Mouse (Mus musculus) heart, embryonic 11.5 days (tissue): ENCODE measurements at regions not wholly inside any gene's neighbourhood (a gene's known extent, or its start where the extent isn't known, plus 50 kb on each side); places are given as distances from the start of the nearest gene placed in this dataset.

Source experiments
- ATAC-seq: fragments of 200-750 bp; cut with Nextera tagmentation; replicated peaks from 2 replicates; pipeline ENCODE4 v1.8.0; 2017; ENCODE audit warnings: moderate library complexity; ENCODE audit not compliant: insufficient number of reproducible peaks, low FRiP score, low TSS enrichment
- H3K27ac ChIP-seq: fragments of 300-500 bp; sonication (generic); 2 replicates; pipeline ENCODE4 v1.5.1; 2014; ENCODE audit warnings: mild to moderate bottlenecking, low read depth, low read length
- H3K27me3 ChIP-seq: fragments of 300-500 bp; sonication (generic); 2 replicates; pipeline ENCODE4 v1.6.1; 2014; ENCODE audit warnings: mild to moderate bottlenecking, low read length, mixed read lengths; ENCODE audit not compliant: control insufficient read depth, insufficient read depth
- H3K36me3 ChIP-seq: fragments of 300-500 bp; sonication (generic); 2 replicates; pipeline ENCODE4 v1.6.1; 2014; ENCODE audit warnings: mild to moderate bottlenecking, low read length, moderate library complexity, mixed read lengths; ENCODE audit not compliant: control insufficient read depth, insufficient read depth
- H3K4me1 ChIP-seq: fragments of 300-500 bp; sonication (generic); 2 replicates; pipeline ENCODE4 v1.6.1; 2014; ENCODE audit warnings: low read length; ENCODE audit not compliant: control insufficient read depth, insufficient read depth
- H3K4me2 ChIP-seq: fragments of 300-500 bp; sonication (generic); 2 replicates; pipeline ENCODE4 v1.6.1; 2014; ENCODE audit warnings: mild to moderate bottlenecking, moderate library complexity
- H3K4me3 ChIP-seq: fragments of 300-500 bp; sonication (generic); 2 replicates; pipeline ENCODE4 v1.5.1; 2014; ENCODE audit warnings: low read depth, low read length
- H3K9ac ChIP-seq: fragments of 300-500 bp; sonication (generic); 2 replicates; pipeline ENCODE4 v1.6.1; 2014; ENCODE audit warnings: mild to moderate bottlenecking, low read depth, low read length, moderate library complexity
- H3K9me3 ChIP-seq: fragments of 300-500 bp; sonication (generic); replicated peaks from 2 replicates; pipeline ENCODE4 v1.6.1; 2016; ENCODE audit warnings: low read length; ENCODE audit not compliant: control insufficient read depth
- WGBS: fragments of 180-500 bp; shearing (Covaris S2); extraction: QIAGEN DNeasy Blood & Tissue Kit; methylation state at CpG from one replicate; pipeline ENCODE4 v1.1.7; 2014; ENCODE audit not compliant: insufficient replicate concordance; 5-methylcytosine and 5-hydroxymethylcytosine counted together

DNA sequence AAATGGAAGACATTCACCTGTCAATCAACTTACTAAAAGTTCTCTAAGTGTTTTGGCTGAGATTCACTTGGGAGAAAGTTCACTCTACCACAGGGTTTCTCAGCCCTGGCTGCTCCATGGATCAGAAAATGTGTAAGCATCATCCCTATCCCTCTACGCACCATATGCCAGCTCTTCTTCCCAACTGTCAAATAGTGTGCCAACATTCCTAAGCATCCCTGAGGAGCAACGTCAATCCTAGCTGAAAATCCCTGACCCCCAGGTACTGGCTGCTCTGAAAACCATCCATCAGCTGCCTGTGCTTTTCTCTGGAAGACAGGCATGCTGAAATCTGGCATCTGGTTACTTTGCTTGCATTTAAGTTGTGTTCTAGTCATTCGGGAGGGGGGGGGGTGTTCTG, 436.5 kb upstream of the Gcfc2 start:
- no peaks in the 10 kb centered on the region for H3K27me3 ChIP-seq
- ATAC-seq: no peak
- no peaks in the 10 kb centered on the region for H3K36me3 ChIP-seq
- no peak overlapping the region for H3K9ac ChIP-seq
- 74% methylated on average over 3 of the region's 3 CpGs for WGBS
- H3K27ac ChIP-seq: no peak overlapping the region
- H3K4me3 ChIP-seq: no peak overlapping the region
- H3K9me3 ChIP-seq: no peaks in the 10 kb centered on the region
- H3K4me2 ChIP-seq: no peak overlapping the region
- H3K4me1 ChIP-seq: no peaks in the 10 kb centered on the region

DNA sequence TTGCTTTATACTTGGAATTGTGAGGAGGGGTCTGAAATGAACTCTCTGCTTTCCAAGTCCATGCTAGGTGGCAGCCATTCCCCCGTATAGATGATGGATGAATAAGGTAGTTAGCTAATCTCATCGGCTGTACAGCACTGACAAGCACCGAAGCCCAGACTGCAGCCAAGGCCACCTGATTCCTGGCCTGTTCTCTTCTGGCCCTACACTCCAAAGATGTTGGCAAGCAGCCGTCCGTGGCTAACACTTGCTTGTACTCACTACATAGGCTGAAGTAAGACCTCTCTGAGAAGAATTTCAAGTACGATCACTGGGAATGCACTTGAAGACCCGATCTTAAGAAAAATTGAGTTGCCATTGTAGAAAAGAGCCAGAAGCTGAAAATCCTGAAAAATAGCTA, 427.2 kb upstream of the Gcfc2 start:
- Histone ChIP-seq H3K4me2 (no peak overlapping the region), H3K4me1 (no peaks in the 10 kb centered on the region), H3K36me3 (no peaks in the 10 kb centered on the region), H3K4me3 (no peak overlapping the region), H3K27ac (no peak overlapping the region), H3K9ac (no peak overlapping the region), H3K9me3 (no peaks in the 10 kb centered on the region), H3K27me3 (no peaks in the 10 kb centered on the region)
- WGBS: 75% methylated on average over 7 of the region's 7 CpGs
- ATAC-seq: no peak

DNA sequence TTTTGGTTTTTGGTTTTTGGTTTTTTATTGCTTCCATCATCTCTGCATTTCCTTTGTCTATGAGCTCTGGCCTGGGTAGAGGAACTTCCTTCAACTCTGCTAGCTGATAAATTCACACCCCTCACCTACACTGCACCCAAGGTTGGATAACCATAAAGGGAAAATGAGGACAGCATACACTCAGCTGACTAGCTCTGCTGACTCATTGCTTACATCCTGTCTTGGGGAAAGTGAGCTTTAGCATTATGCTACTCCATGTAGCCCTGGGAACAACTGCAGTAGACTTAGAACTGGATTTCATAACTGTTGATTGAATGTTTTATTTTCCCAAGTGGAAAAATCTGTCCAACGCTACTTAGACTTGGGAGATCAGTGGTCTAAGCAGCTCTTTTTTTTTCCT, 406.3 kb upstream of the Gcfc2 start:
- no peak for ATAC-seq

DNA sequence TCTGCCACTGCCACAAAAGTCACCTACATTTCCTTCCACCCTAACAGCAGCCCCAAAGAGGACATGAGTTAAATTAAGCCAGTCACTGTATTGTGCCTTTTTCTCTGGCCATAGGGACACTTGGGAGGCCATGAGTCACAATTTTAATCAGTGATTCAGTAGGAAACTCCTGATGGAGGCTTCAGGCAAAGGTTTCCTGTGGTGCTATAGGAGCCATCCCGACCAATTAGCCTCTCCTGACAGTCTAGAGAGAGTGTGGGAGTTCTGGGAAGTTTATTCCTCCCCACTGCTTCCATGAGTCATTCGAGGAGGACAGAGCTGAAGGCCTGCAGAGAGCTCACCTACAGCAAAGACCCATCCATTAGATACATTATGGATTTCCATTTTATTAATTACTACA, 361.2 kb upstream of the Gcfc2 start:
- Histone ChIP-seq H3K36me3 (no peaks in the 10 kb centered on the region), H3K9me3 (no peaks in the 10 kb centered on the region), H3K4me1 (no peaks in the 10 kb centered on the region), H3K4me2 (no peak overlapping the region), H3K27ac (no peak overlapping the region), H3K9ac (no peak overlapping the region), H3K4me3 (no peak overlapping the region), H3K27me3 (no peaks in the 10 kb centered on the region)
- ATAC-seq: no peak
- 55% methylated on average over 2 of the region's 2 CpGs for WGBS

More for the DNA sequence above, 406.3 kb upstream of the Gcfc2 start:
- Histone ChIP-seq H3K4me3 (no peak overlapping the region), H3K9ac (no peak overlapping the region), H3K27me3 (no peaks in the 10 kb centered on the region), H3K36me3 (no peaks in the 10 kb centered on the region), H3K9me3 (no peaks in the 10 kb centered on the region), H3K4me1 (no peaks in the 10 kb centered on the region), H3K27ac (no peak overlapping the region), H3K4me2 (no peak overlapping the region)
- 77% methylated on average over 1 of the region's 1 CpGs for WGBS

DNA sequence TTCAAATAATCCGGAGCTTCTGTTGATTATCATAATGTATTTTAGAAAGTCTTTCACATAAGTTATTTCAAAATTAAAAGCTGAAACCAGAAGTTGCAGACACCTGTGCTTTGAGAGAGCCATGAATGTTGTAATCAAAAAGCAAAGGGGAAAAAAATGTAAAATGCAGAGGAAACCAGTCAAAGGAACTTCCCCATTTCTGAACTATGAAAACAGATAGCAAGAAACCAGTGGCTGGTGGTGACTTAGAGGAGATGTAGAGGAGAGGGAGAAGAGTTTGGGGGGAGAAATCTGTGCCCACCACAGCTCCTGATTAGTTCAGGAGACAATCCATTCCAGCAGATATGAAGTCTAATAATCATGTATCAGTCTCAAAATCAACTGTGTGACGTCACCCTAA, 360.3 kb upstream of the Gcfc2 start:
- Histone ChIP-seq H3K9me3 (no peaks in the 10 kb centered on the region), H3K9ac (no peak overlapping the region)
- 80% methylated on average over 2 of the region's 2 CpGs for WGBS

DNA sequence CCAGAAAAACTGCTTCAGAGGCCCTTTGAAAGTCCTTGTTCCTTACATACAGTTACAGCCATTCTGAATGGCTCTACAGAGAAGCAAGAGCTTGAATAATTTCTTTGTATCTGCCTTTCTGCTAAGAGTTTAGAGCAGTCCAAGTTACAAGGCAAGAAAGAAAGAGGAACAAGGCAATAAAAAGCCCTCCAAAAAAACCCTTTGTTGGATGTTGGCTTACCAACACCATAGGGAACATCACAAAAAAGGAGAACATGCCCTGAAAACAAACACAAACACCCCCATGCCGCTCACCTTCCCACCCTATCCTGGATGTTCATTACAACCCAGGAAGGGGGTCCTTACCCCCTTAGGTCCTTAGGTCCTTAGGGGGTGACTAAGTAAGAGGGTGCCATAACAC, 359.2 kb upstream of the Gcfc2 start:
- WGBS: 85% methylated on average over 1 of the region's 1 CpGs
- Histone ChIP-seq H3K9me3 (no peaks in the 10 kb centered on the region), H3K9ac (no peak overlapping the region), H3K4me1 (no peaks in the 10 kb centered on the region), H3K27me3 (no peaks in the 10 kb centered on the region), H3K4me3 (no peak overlapping the region), H3K27ac (no peak overlapping the region), H3K4me2 (no peak overlapping the region), H3K36me3 (no peaks in the 10 kb centered on the region)
- no peak for ATAC-seq

More for the DNA sequence above, 360.3 kb upstream of the Gcfc2 start:
- Histone ChIP-seq H3K27ac (no peak overlapping the region), H3K4me3 (no peak overlapping the region), H3K27me3 (no peaks in the 10 kb centered on the region), H3K4me1 (no peaks in the 10 kb centered on the region), H3K4me2 (no peak overlapping the region), H3K36me3 (no peaks in the 10 kb centered on the region)
- no peak for ATAC-seq

DNA sequence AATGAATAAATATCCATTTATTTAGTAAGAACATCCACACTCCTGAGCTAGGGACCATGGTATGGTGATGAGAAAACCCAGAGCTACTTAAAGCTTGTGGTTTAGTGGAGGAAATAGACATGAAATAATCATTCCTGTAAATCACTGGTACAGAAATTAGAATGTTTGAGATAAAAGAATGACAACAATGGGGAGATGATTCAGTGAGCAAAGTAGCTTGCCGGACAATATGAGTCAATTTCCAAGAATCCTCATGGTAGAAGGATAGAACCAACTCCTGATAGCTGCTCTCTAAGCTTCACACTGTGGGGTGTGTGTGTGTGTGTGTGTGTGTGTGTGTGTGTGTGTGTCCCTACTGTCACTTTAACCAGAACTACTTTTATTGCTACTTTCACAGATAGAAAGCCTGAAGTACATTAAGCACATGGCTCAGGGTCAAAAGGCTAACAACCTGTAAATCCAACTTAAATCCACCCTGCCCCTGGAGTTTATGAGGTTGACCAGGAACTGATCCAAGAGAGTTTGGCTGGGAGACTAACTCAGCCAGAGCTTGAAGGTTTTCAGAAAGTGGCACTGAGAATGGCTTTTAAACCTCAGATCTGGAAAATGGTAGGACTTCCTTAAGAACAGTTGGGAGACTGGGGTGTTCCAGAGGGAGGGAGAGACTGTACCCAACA, 336.9 kb upstream of the Gcfc2 start:
- Histone ChIP-seq H3K4me3 (no peak overlapping the region), H3K9ac (no peak overlapping the region), H3K27ac (no peak overlapping the region), H3K9me3 (no peaks in the 10 kb centered on the region), H3K27me3 (no peaks in the 10 kb centered on the region), H3K4me1 (no peaks in the 10 kb centered on the region), H3K36me3 (no peaks in the 10 kb centered on the region), H3K4me2 (no peak overlapping the region)
- no peak for ATAC-seq
- 78% methylated on average over 1 of the region's 1 CpGs for WGBS

DNA sequence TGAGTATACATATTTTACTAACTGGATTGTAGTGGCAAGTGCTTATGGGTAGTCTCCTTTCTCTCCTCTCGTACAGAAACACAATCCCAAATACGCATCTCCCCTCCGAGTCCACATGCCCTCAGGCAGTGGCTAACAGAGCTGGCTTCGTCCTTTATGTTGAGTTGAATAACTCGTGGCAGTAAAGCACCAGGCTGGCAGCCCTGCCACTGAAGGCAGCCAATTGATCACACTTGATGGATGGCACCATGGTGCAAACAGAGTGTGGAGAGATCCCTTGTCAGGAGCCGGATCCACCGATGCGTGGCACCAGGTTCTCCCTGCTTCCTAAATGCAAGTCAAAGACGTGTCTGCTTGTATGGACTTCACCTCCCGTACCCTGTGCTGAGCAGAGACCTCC, 333.7 kb upstream of the Gcfc2 start:
- no peaks in the 10 kb centered on the region for H3K36me3 ChIP-seq
- no peaks in the 10 kb centered on the region for H3K27me3 ChIP-seq
- ATAC-seq: no peak
- H3K9ac ChIP-seq: no peak overlapping the region
- no peaks in the 10 kb centered on the region for H3K4me1 ChIP-seq
- 81% methylated on average over 10 of the region's 10 CpGs for WGBS
- no peaks in the 10 kb centered on the region for H3K9me3 ChIP-seq
- H3K4me3 ChIP-seq: no peak overlapping the region
- H3K4me2 ChIP-seq: no peak overlapping the region
- H3K27ac ChIP-seq: no peak overlapping the region

DNA sequence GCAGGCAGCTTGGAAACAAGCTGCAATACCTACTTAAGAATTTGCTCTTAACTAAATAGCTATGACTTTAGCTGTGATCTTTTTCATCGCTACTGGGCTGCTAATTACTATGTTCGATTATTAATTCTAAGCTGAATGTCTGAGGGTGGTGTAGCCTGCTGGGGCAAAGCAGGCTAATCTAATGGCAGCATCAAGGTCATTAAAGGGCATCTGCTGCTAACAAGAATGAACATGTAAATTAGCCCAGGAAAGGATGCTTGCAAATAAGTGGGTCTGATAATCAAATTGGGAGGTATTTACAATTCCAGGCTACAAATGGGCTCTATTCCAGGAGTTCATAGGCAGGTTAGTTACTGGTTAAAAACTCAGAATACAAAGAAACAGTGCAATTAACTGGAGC, 327.5 kb upstream of the Gcfc2 start:
- Histone ChIP-seq H3K36me3 (no peaks in the 10 kb centered on the region), H3K4me3 (no peak overlapping the region), H3K4me2 (no peak overlapping the region), H3K9me3 (no peaks in the 10 kb centered on the region), H3K27ac (no peak overlapping the region), H3K9ac (no peak overlapping the region), H3K27me3 (no peaks in the 10 kb centered on the region), H3K4me1 (no peaks in the 10 kb centered on the region)
- ATAC-seq: no peak
- 75% methylated on average over 2 of the region's 2 CpGs for WGBS
